Mouse (Mus musculus): ENCODE data around the gene Emp1. TPM values are rescaled to one million over a fixed set of nuclear protein-coding genes. Genes with fewer than 3 reads are reported as not detected.

Emp1 gene
- polyA plus RNA-seq, 1 experiment = 69.9 TPM

GRCm38 (mm10) chr6:135360331-135360730, 2.0 kb upstream of the Emp1 start:
- Histone ChIP-seq H3K36me3 (ENCODE audit: control insufficient read depth, insufficient read depth, low read length) (no peaks in the 10 kb centered on the region), H3K4me1 (replicated peaks; ENCODE audit: control insufficient read depth, insufficient read depth, low read length) (peaks cover 18% of the 10 kb centered on the region), H3K27me3 (ENCODE audit: control insufficient read depth, insufficient read depth, low read length) (no peaks in the 10 kb centered on the region), H3K27ac (ENCODE audit: control insufficient read depth, insufficient read depth, low read length) (no peak overlapping the region), H3K4me3 (ENCODE audit: control insufficient read depth, insufficient read depth, low read length) (no peak overlapping the region)
- 91% methylated on average over 4 of the region's 4 CpGs for WGBS
- DNase-seq = no peak
- no peak for TF ChIP-seq CTCF (IDR thresholded peaks at IDR 0.05; ENCODE audit: borderline replicate concordance, control insufficient read depth, extremely low read depth, insufficient read depth, low read length, poor library complexity)
- no peak for TF ChIP-seq POLR2A (IDR thresholded peaks at IDR 0.05; ENCODE audit: control insufficient read depth, extremely low read depth, insufficient read depth, low read length, poor library complexity)

DNA sequence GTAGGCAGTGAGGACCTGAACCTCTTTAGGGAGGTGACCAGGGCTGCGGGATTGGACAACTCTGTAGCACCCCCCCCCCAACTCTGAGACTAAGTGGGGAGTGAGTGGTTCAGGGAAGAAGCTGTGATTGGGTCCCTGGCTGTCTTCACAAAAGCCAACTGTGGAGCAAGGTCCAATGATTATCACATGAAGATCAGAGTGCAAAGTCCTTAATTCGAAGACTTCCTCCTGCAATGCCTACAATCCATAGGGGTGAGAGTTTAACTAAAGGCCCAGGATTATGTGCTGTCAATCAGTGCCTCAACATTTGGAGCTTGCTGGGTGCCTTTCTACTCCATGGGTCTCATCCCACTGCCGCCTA, 267 bp upstream of the Emp1 start:
- H3K27me3 ChIP-seq (ENCODE audit: control insufficient read depth, insufficient read depth, low read length) = no peaks in the 10 kb centered on the region
- H3K4me1 ChIP-seq (replicated peaks; ENCODE audit: control insufficient read depth, insufficient read depth, low read length) = peaks cover 22% of the 10 kb centered on the region
- H3K27ac ChIP-seq (ENCODE audit: control insufficient read depth, insufficient read depth, low read length) = no peak overlapping the region
- DNase-seq = no peak
- WGBS = 73% methylated on average over 3 of the region's 3 CpGs
- H3K4me3 ChIP-seq (ENCODE audit: control insufficient read depth, insufficient read depth, low read length) = no peak overlapping the region
- TF ChIP-seq POLR2A (IDR thresholded peaks at IDR 0.05; ENCODE audit: control insufficient read depth, extremely low read depth, insufficient read depth, low read length, poor library complexity) (no peak), CTCF (IDR thresholded peaks at IDR 0.05; ENCODE audit: borderline replicate concordance, control insufficient read depth, extremely low read depth, insufficient read depth, low read length, poor library complexity) (no peak)
- no peaks in the 10 kb centered on the region for H3K36me3 ChIP-seq (ENCODE audit: control insufficient read depth, insufficient read depth, low read length)

DNA sequence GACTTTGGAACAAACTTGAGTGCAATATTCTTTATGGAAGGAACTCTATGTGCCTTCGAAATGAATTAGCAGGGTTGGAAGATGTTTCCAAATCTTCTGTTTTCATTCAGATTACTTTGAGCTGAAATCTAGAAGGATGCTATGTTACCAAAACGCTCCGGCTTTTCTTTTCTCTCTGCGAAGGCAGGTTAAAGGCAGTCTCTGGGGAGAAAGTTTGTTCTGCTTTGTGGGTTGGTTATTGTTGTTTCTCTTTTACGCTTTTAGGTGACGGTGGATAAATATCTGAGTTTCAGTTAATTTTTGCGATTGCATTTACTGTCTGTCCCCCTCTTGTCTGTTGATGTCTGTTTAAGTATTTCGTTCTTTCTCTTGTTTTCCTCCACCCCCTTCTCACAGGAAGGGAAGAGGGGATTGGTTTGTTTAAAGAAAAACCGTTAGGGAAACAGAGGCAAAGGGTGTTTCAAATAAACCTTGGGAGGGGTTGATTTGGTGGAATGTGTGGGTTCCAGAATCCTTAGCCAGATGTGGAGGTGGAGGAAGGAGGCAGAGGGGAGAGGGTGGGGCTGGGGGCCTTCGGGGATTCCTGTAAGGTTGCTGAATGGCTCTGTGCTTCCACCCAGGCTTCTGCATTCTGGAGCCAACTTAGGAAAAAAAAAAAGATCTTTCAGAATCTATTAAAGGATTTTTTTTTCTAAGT, 1.1 kb downstream of the Emp1 start:
- DNase-seq = peak; percentile 13
- Histone ChIP-seq H3K4me1 (replicated peaks; ENCODE audit: control insufficient read depth, insufficient read depth, low read length) (peaks cover 34% of the 10 kb centered on the region), H3K36me3 (ENCODE audit: control insufficient read depth, insufficient read depth, low read length) (no peaks in the 10 kb centered on the region), H3K27me3 (ENCODE audit: control insufficient read depth, insufficient read depth, low read length) (no peaks in the 10 kb centered on the region), H3K27ac (ENCODE audit: control insufficient read depth, insufficient read depth, low read length) (peak overlapping the region; percentile 80), H3K4me3 (ENCODE audit: control insufficient read depth, insufficient read depth, low read length) (peak overlapping the region; percentile 33)
- 7% methylated on average over 10 of the region's 10 CpGs for WGBS
- no peak for TF ChIP-seq CTCF (IDR thresholded peaks at IDR 0.05; ENCODE audit: borderline replicate concordance, control insufficient read depth, extremely low read depth, insufficient read depth, low read length, poor library complexity)
- TF ChIP-seq POLR2A (IDR thresholded peaks at IDR 0.05; ENCODE audit: control insufficient read depth, extremely low read depth, insufficient read depth, low read length, poor library complexity) = no peak

DNA sequence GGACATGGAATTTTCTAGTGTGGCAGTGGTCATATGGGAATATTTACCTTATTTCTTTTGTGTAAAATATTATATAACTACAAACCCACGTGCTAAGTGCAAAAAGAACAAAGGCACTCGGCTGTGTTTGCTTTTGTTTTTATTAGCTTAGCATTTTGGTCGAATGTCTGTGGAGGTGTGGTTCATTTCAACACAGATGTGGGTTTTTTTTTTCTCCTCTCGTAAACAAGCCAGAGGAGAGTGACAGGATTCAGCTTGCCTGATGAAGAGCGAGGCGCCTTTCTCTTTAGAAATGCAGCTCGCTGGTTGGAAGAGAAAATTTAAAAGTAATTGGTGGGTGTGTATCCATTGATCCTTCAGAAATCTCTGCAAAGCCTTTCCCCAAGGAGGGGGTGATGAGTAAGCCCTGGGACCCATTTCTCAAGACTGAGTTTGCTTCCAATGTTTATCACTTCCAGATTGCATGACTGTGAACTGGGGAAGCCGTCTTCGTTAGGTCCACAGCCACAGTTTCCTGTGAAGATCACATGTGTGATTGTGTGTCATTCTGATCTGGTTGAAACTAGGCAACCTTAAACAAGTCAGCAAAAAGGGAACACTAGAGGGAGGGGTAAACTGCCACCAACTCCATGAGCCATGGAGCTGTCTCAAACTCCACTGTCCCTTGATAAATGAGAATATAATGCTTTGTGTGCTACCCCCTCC, 1.8 kb downstream of the Emp1 start:
- no peak for TF ChIP-seq CTCF (IDR thresholded peaks at IDR 0.05; ENCODE audit: borderline replicate concordance, control insufficient read depth, extremely low read depth, insufficient read depth, low read length, poor library complexity)
- TF ChIP-seq POLR2A (IDR thresholded peaks at IDR 0.05; ENCODE audit: control insufficient read depth, extremely low read depth, insufficient read depth, low read length, poor library complexity) = no peak
- peak; percentile 56 for DNase-seq
- WGBS = 2% methylated on average over 9 of the region's 9 CpGs
- Histone ChIP-seq H3K4me1 (replicated peaks; ENCODE audit: control insufficient read depth, insufficient read depth, low read length) (peaks cover 37% of the 10 kb centered on the region), H3K27me3 (ENCODE audit: control insufficient read depth, insufficient read depth, low read length) (no peaks in the 10 kb centered on the region), H3K36me3 (ENCODE audit: control insufficient read depth, insufficient read depth, low read length) (no peaks in the 10 kb centered on the region), H3K4me3 (ENCODE audit: control insufficient read depth, insufficient read depth, low read length) (peak overlapping the region; percentile 13; the same call in 1 of the 2 replicates), H3K27ac (ENCODE audit: control insufficient read depth, insufficient read depth, low read length) (peak overlapping the region; percentile 80)

DNA sequence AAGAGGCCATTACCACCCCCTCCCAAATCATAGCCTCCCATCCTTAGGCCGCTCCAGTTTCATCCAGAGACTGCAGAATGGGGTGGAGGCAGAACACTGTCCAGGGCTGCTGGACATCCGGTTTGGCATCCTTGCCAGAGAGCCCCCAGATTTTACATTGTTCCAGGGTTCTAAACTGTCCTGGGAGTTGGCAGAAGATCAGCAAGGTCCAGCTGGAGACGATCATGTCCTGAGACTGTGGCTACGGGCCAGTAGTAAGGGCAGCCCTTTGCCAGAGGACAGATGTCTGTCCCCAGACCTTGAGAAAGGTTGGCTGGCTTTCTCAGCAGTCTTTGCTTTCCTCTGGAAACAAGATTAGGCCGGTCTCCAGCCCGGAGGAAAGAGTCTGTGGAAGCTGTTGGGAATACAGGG, 2.6 kb downstream of the Emp1 start:
- H3K4me1 ChIP-seq (replicated peaks; ENCODE audit: control insufficient read depth, insufficient read depth, low read length) = peaks cover 43% of the 10 kb centered on the region
- H3K27ac ChIP-seq (ENCODE audit: control insufficient read depth, insufficient read depth, low read length) = peak overlapping the region; percentile 61; the same call in 1 of the 2 replicates
- 83% methylated on average over 6 of the region's 6 CpGs for WGBS

GRCm38 (mm10) chr6:135365614-135366013, 3.3 kb downstream of the Emp1 start:
- H3K27ac ChIP-seq (ENCODE audit: control insufficient read depth, insufficient read depth, low read length) = no peak overlapping the region
- TF ChIP-seq CTCF (IDR thresholded peaks at IDR 0.05; ENCODE audit: borderline replicate concordance, control insufficient read depth, extremely low read depth, insufficient read depth, low read length, poor library complexity) = no peak
- no peak overlapping the region for H3K4me3 ChIP-seq (ENCODE audit: control insufficient read depth, insufficient read depth, low read length)
- no peaks in the 10 kb centered on the region for H3K27me3 ChIP-seq (ENCODE audit: control insufficient read depth, insufficient read depth, low read length)
- 61% methylated on average over 4 of the region's 4 CpGs for WGBS
- no peaks in the 10 kb centered on the region for H3K36me3 ChIP-seq (ENCODE audit: control insufficient read depth, insufficient read depth, low read length)
- peaks cover 44% of the 10 kb centered on the region for H3K4me1 ChIP-seq (replicated peaks; ENCODE audit: control insufficient read depth, insufficient read depth, low read length)
- DNase-seq = no peak

More for the DNA sequence above, 2.6 kb downstream of the Emp1 start:
- no peak overlapping the region for H3K4me3 ChIP-seq (ENCODE audit: control insufficient read depth, insufficient read depth, low read length)
- DNase-seq = no peak
- TF ChIP-seq POLR2A (IDR thresholded peaks at IDR 0.05; ENCODE audit: control insufficient read depth, extremely low read depth, insufficient read depth, low read length, poor library complexity) (no peak), CTCF (IDR thresholded peaks at IDR 0.05; ENCODE audit: borderline replicate concordance, control insufficient read depth, extremely low read depth, insufficient read depth, low read length, poor library complexity) (no peak)
- H3K36me3 ChIP-seq (ENCODE audit: control insufficient read depth, insufficient read depth, low read length) = no peaks in the 10 kb centered on the region
- no peaks in the 10 kb centered on the region for H3K27me3 ChIP-seq (ENCODE audit: control insufficient read depth, insufficient read depth, low read length)
